Mouse (Mus musculus) adrenal gland, adult 2 months (tissue): ENCODE data around the gene Sipa1l1. TPM values are rescaled to one million over a fixed set of nuclear protein-coding genes. Genes with fewer than 3 reads are reported as not detected.

Experiments
- DNase-seq: peaks from one replicate; pipeline ENCODE4 v3.0.0; 2021
- long read RNA-seq: library from polyadenylated mRNA; stranded (forward); transcript quantifications from one replicate; pipeline ENCODE4 v2.0.0, GENCODE M21; 2021
- polyA plus RNA-seq: library from polyadenylated mRNA; depleted of rRNA; stranded (reverse); fragments of >200 nt; gene quantifications from 2 replicates; pipeline ENCODE4 v1.2.3, GENCODE M21; 2012; rRNA removed
- total RNA-seq, 2 experiments: library from RNA; stranded (reverse); gene quantifications; 2 replicates each; pipeline ENCODE4 v1.2.3; 2021

Sipa1l1 gene
- total RNA-seq (10 to 100 TPM; 25.1 to 29.7 TPM), polyA plus RNA-seq (9.1 and 9.7 TPM in 2 replicates)
- long read RNA-seq, partial matches to known transcripts: 1 of 4 reads
- long read RNA-seq, other reads (novel, unspliced or antisense): 3 of 4 reads

- peak; percentile 97 for DNase-seq
These were observed at the start of gene Sipa1l1 for GRCm38 (mm10) chr12:82168820-82169533. Gene Sipa1l1 (plus strand): TSS chr12:82169320.

GRCm38 (mm10) chr12:82121947-82122346 is 47.2 kb upstream of the Sipa1l1 start:
- DNase-seq: no peak

GRCm38 (mm10) chr12:82122450-82123249 is 46.5 kb upstream of the Sipa1l1 start:
- peak; percentile 27 for DNase-seq

GRCm38 (mm10) chr12:82126796-82127195 is 42.3 kb upstream of the Sipa1l1 start:
- no peak for DNase-seq

- DNase-seq: peak; percentile 11
These were observed 29.6 kb upstream of the Sipa1l1 start for GRCm38 (mm10) chr12:82139234-82140166.

GRCm38 (mm10) chr12:82143371-82143770 is 25.7 kb upstream of the Sipa1l1 start:
- DNase-seq: no peak

- DNase-seq: no peak
These were observed 23.9 kb upstream of the Sipa1l1 start for GRCm38 (mm10) chr12:82145173-82145572.

- no peak for DNase-seq
These were observed 22.0 kb upstream of the Sipa1l1 start for GRCm38 (mm10) chr12:82147021-82147693.

- DNase-seq: no peak
These were observed 20.7 kb upstream of the Sipa1l1 start for GRCm38 (mm10) chr12:82148328-82148930.

GRCm38 (mm10) chr12:82151019-82151418 is 18.1 kb upstream of the Sipa1l1 start:
- DNase-seq: no peak

- DNase-seq: no peak
These were observed 14.6 kb upstream of the Sipa1l1 start for GRCm38 (mm10) chr12:82154527-82154926.

GRCm38 (mm10) chr12:82158516-82158915 is 10.6 kb upstream of the Sipa1l1 start:
- no peak for DNase-seq

GRCm38 (mm10) chr12:82159372-82159771 is 9.7 kb upstream of the Sipa1l1 start:
- no peak for DNase-seq

GRCm38 (mm10) chr12:82165651-82166050 is 3.5 kb upstream of the Sipa1l1 start:
- no peak for DNase-seq

GRCm38 (mm10) chr12:82166101-82166571 is 3.0 kb upstream of the Sipa1l1 start:
- no peak for DNase-seq

- DNase-seq: peak; percentile 85
These were observed 681 bp downstream of the Sipa1l1 start for GRCm38 (mm10) chr12:82169571-82170431.

GRCm38 (mm10) chr12:82170461-82171279 is 1.6 kb downstream of the Sipa1l1 start:
- peak; percentile 69 for DNase-seq

GRCm38 (mm10) chr12:82171591-82171990 is 2.5 kb downstream of the Sipa1l1 start:
- no peak for DNase-seq

GRCm38 (mm10) chr12:82173623-82174022 is 4.5 kb downstream of the Sipa1l1 start:
- no peak for DNase-seq
